Mouse (Mus musculus): Measurements from ENCODE around the gene 1700029F12Rik.

The 1700029F12Rik gene

GRCm38 (mm10) chr13:97021906-97022305 lies 12.3 kb downstream of the 1700029F12Rik start:
- no peak for DNase-seq (ENCODE audit: low spot score)

DNA sequence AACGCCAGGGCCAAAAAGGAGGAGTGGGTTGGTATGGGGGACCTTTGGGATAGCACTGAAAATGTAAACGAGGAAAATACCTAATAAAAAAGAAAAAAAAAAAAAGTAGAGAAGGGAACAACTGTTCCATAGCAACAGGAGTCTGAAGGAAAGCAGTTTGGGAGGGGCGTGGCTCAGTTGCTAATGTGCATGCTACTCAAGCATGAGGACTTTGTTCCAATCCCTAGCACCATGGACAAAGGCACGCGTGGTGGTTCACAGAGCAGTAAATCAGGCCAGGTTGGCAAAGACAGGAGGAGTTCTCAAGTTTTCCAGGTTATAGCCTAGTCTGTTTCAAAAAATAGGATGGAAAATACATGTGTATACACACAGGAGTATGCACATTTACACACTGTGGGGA lies 14.0 kb downstream of the 1700029F12Rik start:
- DNase-seq (ENCODE audit: low spot score) = no peak

- DNase-seq (ENCODE audit: low spot score) = no peak
Observed at GRCm38 (mm10) chr13:97017711-97018110, 16.5 kb downstream of the 1700029F12Rik start.

GRCm38 (mm10) chr13:97014366-97014765 lies 19.8 kb downstream of the 1700029F12Rik start:
- DNase-seq (ENCODE audit: low spot score) = no peak

DNA sequence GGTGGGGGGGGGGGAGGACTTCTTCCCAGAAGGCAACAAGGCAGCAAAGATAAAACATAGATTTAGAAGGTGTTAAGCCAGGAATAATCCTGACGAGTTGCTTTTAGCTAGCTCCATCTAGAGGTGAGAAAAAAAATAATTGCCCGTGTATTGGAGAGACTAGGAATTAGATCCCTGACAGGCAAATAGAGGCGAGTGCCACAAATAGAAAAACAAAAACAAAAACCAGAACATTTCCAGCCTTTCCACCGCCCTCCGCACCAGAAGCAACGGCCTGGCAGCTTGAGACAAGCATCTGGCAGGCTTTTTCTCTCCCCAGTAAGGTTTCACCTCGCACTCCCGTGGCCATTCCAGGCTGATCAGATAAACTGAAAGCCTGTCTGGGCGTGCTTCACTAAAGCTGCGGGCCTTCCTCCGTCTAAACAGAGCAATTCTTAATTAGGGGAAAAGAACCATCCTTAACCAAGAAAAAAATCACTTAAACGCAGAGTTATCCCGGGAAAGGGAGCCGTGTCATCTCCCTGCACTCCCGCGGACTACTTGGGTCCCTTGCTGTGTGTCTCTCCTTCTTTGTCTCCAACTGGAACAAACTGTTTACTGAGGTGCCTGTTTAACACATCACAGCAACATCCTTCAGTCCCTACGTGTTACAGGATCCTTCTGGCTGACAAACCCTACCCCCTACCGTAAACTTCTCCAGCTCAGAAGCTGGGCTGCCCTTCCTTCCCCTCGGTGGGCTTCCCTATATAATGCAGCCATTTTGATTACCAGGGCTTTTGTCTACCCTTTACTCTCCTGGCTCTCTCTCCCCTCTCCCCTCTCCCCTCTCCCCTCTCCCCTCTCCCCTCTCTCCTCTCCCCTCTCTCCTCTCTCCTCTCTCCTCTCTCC lies 25.7 kb downstream of the 1700029F12Rik start:
- no peak for DNase-seq (ENCODE audit: low spot score)

DNA sequence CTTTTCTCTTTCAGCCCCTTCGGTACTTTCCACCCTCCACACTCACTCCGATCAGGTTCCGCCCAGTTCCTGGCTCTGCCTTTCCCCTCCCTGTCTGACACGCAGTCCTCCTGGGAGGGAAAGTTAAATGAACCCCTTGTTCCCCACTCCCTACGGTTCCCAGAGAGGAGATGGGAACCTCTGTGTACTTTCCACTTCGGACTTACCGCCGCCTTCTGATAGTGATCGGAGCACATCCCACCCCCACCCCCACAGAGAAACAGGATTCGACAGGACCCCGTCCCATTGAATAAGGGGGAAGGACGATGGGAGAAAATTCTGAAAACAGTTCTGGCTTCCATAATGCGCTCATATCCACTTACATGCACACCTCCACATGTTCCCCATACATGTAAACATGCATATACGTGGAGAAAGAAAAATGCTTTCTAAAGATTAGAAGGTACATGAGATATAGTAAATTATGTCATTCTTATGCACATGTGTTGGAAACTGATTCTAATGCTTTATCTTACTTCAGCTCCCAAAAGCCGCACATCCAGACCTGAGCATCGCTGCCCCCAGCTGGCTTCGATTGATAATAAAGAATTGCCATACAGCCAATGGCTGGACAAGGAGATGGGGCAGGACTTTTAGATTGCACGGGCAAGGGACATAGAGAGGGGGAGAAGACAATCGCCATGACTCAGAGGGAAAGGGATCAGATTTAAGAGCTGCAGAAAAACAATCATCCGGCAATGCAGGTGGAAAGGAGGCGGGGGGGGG lies 26.5 kb downstream of the 1700029F12Rik start:
- no peak for DNase-seq (ENCODE audit: low spot score)

DNA sequence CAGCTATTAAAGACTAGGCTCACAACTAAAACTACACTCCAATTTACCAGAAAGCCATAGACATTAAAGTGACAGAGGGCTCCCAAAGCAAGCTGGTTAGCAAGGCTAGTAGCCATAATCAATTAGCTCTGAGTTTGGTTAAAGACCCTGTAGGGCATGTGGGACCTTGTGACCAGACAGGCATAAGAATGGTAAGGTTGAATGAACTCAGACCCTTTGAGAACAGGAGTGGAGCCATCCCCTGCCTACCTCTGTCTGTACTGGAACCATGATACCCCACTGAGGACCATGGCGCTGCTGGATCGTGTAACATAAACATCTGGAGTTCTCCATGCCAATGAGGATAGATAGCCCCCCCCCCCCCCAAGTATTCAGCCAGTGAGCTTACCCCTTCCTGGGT lies 27.4 kb downstream of the 1700029F12Rik start:
- DNase-seq (ENCODE audit: low spot score) = no peak

GRCm38 (mm10) chr13:96997080-96997479 lies 37.1 kb downstream of the 1700029F12Rik start:
- no peak for DNase-seq (ENCODE audit: low spot score)

DNA sequence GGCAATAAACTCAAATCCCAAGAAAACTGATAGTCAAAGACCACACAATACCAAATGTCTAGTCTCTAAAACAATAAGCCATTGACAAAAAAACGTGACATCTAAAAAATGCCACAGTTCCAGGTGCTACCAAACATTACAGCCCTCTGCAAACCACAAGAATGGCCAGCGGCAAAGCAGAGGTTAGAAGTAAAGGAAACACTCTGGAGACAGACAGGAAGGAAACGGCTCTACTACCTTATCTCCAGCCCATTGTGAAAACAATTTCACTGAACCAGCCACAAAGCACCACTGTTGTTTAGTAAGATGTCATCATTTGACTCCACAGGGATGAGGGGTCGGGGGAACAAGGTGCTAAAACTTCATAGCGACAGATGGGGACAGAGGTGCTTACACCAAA lies 38.9 kb downstream of the 1700029F12Rik start:
- DNase-seq (ENCODE audit: low spot score) = no peak

DNA sequence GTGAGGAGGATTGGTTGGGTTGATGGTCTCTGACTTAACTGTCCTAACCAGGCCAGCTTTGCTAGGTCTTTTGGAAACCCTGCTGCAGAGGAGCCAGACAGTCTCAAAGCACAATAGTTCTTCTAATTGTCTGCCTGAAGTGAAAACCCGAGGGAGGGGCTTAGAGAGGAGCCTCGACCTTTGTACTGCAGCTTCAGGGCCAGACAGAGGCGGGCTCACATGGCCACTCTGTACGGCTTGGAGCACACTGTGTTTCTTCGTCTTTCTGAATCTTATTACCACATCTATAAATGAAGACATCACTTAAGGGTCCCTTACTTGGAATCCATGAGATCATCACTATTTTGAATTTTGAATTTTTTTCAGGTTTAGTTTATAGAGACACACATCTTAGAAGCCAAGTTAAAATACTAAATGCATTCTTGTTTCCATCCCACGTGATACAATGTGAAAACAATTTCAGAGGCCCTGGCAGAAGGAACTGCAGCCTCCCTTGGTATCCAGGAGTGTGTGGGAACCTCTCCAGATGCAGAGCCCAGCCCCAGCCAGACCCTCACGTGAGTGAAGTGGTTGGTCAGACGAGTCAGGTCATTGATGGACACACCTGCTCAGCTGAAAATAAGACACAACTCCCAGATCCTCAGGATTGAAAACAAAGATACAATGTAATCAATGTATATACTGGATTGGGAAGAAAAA lies 40.7 kb downstream of the 1700029F12Rik start:
- no peak for DNase-seq (ENCODE audit: low spot score)

GRCm38 (mm10) chr13:96990561-96991265 lies 43.4 kb downstream of the 1700029F12Rik start:
- no peak for DNase-seq (ENCODE audit: low spot score)

GRCm38 (mm10) chr13:96990045-96990444 lies 44.1 kb downstream of the 1700029F12Rik start:
- DNase-seq (ENCODE audit: low spot score) = no peak

DNA sequence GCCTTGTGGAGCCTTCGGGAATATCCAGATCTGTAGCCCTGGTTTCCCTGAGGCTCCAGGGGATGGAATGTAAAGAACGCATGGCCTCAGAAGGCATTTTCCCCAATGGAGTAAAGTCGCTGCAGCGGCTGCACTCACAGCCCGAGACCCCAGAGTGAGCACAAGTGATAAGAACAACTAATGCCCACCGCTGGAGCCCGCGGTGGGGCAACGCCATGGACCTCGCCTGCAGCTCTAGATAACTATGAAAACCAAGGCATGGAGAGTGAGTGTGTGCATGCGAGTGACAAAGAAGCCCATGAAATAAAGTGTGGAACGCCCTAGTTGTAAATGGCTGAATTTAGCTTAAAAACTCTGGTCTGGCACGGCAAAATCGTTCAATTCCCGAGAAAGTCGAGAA lies 45.0 kb downstream of the 1700029F12Rik start:
- no peak for DNase-seq (ENCODE audit: low spot score)

DNA sequence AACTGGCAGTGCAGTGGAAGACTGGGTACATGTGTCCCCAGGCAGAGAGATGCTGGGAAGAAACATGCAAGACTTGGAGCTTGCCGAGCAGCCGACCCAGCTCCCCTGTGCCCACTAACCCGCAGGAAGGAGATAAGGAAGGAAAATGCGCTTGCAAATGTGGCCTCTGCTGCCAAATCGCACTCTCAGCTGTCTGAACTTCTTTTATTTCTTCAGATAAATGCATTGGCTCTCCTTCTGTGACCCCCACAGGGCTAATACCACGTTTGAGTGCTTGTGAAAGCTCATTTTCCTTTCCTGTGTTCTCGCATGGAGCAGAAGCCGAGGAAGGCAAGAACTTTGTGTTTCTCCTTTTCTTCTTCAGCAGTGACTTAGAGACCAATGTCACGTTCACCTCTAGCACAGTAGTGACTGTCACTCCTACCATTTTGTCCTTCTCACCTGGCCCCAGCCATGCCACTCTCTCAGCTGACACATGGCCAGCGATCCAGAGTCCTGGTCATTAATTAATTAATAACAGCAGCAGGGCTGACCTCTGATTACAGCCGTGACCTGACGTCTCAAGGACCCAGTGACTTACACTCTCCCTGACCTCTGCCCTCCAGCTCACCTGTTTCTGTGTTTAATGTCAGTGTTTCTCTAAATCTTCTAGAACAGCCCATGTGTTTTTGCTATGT lies 48.4 kb downstream of the 1700029F12Rik start:
- DNase-seq (ENCODE audit: low spot score) = no peak

DNA sequence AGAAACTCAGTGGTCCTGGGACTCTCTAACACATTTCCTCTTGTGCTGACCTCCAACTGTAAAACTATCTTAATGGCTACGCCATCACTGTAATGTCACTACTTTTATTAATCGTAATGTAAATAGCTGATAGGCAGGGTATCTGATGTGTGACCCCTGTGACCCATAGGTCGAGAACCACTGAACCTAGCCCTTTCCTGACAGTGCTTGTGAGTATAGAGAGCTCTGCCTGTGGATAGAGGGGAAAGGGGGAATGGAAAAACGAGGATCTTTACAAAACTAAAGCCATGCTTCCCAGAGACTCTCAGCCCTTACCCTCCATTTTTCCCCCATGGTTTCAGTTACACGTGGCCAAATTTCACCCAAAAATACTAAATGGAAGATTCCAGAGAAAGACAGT lies 49.5 kb downstream of the 1700029F12Rik start:
- no peak for DNase-seq (ENCODE audit: low spot score)

GRCm38 (mm10) chr13:96983251-96984126 lies 50.7 kb downstream of the 1700029F12Rik start:
- DNase-seq (ENCODE audit: low spot score) = no peak

DNA sequence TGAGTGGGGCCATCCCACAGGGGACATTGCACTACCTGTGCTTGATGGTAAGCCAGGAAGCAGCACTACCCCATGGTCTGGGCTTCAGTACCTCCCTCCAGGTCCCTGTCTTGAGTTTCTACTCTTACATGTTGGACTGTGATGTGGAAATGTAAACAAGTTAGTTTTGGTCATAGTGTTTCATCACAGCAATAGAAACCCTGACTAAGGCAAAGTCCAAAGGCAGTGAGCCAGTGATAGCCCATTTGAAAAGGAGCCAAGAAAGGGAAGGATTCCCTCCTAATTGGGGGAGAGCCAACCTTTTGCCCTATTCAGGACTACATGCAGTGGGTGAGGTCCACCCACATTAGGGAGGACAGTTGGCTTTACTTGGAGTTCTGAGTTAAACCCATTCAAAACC lies 53.6 kb downstream of the 1700029F12Rik start:
- no peak for DNase-seq (ENCODE audit: low spot score)

GRCm38 (mm10) chr13:96976986-96977595 lies 57.1 kb downstream of the 1700029F12Rik start:
- DNase-seq (ENCODE audit: low spot score) = no peak

DNA sequence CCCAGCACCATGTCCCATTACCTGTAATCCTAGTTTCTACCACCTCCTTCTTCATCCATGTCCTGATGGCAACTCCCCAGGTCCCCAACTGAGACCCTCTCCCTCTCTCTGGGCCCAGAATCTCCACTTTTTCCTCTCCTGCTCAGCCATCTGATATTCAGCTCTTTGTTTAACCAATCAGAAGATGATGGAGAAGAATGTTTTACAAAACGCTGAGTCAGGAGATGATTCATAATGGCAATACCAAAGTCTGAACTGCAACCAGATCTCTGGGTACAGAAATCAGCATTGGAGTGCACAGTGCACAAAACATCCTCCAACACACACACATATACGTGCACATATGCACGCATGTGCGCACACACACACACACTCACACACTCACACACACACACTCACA lies 60.8 kb downstream of the 1700029F12Rik start:
- no peak for DNase-seq (ENCODE audit: low spot score)
